Mouse (Mus musculus): ENCODE data around the gene Smyd1. TPM values are rescaled to one million over a fixed set of nuclear protein-coding genes. Genes with fewer than 3 reads are reported as not detected.

Gene Smyd1
- polyA plus RNA-seq, 1 experiment, result 5.0 TPM

- WGBS, result 95% methylated on average over 1 of the region's 1 CpGs
- H3K27ac ChIP-seq (ENCODE audit: insufficient read depth, low read length), result no peak overlapping the region
- H3K4me1 ChIP-seq (ENCODE audit: control insufficient read depth, insufficient read depth, low read length), result no peaks in the 10 kb centered on the region
- TF ChIP-seq CTCF (IDR thresholded peaks at IDR 0.05; ENCODE audit: borderline replicate concordance, insufficient read depth, low read depth, low read length) (no peak), POLR2A (IDR thresholded peaks at IDR 0.05; ENCODE audit: borderline replicate concordance, insufficient read depth, low read length) (no peak)
- no peaks in the 10 kb centered on the region for H3K27me3 ChIP-seq (ENCODE audit: control insufficient read depth, insufficient read depth, low read length)
- H3K4me3 ChIP-seq (replicated peaks; ENCODE audit: insufficient read depth, low read depth, low read length), result no peak overlapping the region
- DNase-seq, result no peak
Measured at GRCm38 (mm10) chr6:71180596-71180995, 141.4 kb downstream of the Smyd1 start.

- WGBS, result 85% methylated on average over 10 of the region's 10 CpGs
- H3K4me3 ChIP-seq (replicated peaks; ENCODE audit: insufficient read depth, low read depth, low read length), result no peak overlapping the region
- no peaks in the 10 kb centered on the region for H3K4me1 ChIP-seq (ENCODE audit: control insufficient read depth, insufficient read depth, low read length)
- DNase-seq, result no peak
- no peak overlapping the region for H3K27ac ChIP-seq (ENCODE audit: insufficient read depth, low read length)
- no peaks in the 10 kb centered on the region for H3K27me3 ChIP-seq (ENCODE audit: control insufficient read depth, insufficient read depth, low read length)
- TF ChIP-seq POLR2A (IDR thresholded peaks at IDR 0.05; ENCODE audit: borderline replicate concordance, insufficient read depth, low read length) (no peak), CTCF (IDR thresholded peaks at IDR 0.05; ENCODE audit: borderline replicate concordance, insufficient read depth, low read depth, low read length) (no peak)
Measured at GRCm38 (mm10) chr6:71172812-71173580, 149.0 kb downstream of the Smyd1 start.

GRCm38 (mm10) chr6:71166551-71167169 is 155.4 kb downstream of the Smyd1 start:
- Histone ChIP-seq H3K27me3 (ENCODE audit: control insufficient read depth, insufficient read depth, low read length) (no peaks in the 10 kb centered on the region), H3K27ac (ENCODE audit: insufficient read depth, low read length) (no peak overlapping the region), H3K4me3 (replicated peaks; ENCODE audit: insufficient read depth, low read depth, low read length) (no peak overlapping the region), H3K4me1 (ENCODE audit: control insufficient read depth, insufficient read depth, low read length) (no peaks in the 10 kb centered on the region)
- peak; percentile 32 to 49 for DNase-seq
- WGBS, result 38% methylated on average over 6 of the region's 6 CpGs
- TF ChIP-seq CTCF (IDR thresholded peaks at IDR 0.05; ENCODE audit: borderline replicate concordance, insufficient read depth, low read depth, low read length) (peak; percentile 34; the same call in 1 of the 2 replicates), POLR2A (IDR thresholded peaks at IDR 0.05; ENCODE audit: borderline replicate concordance, insufficient read depth, low read length) (no peak)

GRCm38 (mm10) chr6:71164394-71164793 is 157.6 kb downstream of the Smyd1 start:
- no peak overlapping the region for H3K27ac ChIP-seq (ENCODE audit: insufficient read depth, low read length)
- H3K4me3 ChIP-seq (replicated peaks; ENCODE audit: insufficient read depth, low read depth, low read length), result no peak overlapping the region
- H3K4me1 ChIP-seq (ENCODE audit: control insufficient read depth, insufficient read depth, low read length), result no peaks in the 10 kb centered on the region
- H3K27me3 ChIP-seq (ENCODE audit: control insufficient read depth, insufficient read depth, low read length), result no peaks in the 10 kb centered on the region
- 44% methylated on average over 6 of the region's 6 CpGs for WGBS
- no peak for TF ChIP-seq CTCF (IDR thresholded peaks at IDR 0.05; ENCODE audit: borderline replicate concordance, insufficient read depth, low read depth, low read length)
- no peak for TF ChIP-seq POLR2A (IDR thresholded peaks at IDR 0.05; ENCODE audit: borderline replicate concordance, insufficient read depth, low read length)
- no peak for DNase-seq

Other genes starting within 250 kb of the Smyd1 start
- 6.5 and 6.6 TPM in 2 replicates for gene Thnsl2, start 177.8 kb downstream of the Smyd1 start, polyA plus RNA-seq (2012; rRNA removed)
- gene Fabp1, start 122.4 kb downstream of the Smyd1 start, polyA plus RNA-seq (2012; rRNA removed), result not detected in 2 replicates
- gene Krcc1, start 50.6 kb downstream of the Smyd1 start, polyA plus RNA-seq (2012; rRNA removed), result 19.3 and 20.5 TPM in 2 replicates
- gene Cd8b1, start 555 bp upstream of the Smyd1 start, polyA plus RNA-seq (2012; rRNA removed), result not detected in 2 replicates
- 0.03 TPM in 1 of 2 replicates, not detected in the other for gene Cd8a, start 51.2 kb upstream of the Smyd1 start, polyA plus RNA-seq (2012; rRNA removed)
- 110 and 113 TPM in 2 replicates for gene Rmnd5a, start 118.4 kb upstream of the Smyd1 start, polyA plus RNA-seq (2012; rRNA removed)
- 40.2 and 40.6 TPM in 2 replicates for gene Rnf103, start 171.7 kb upstream of the Smyd1 start, polyA plus RNA-seq (2012; rRNA removed)
- gene Chmp3, start 221.6 kb upstream of the Smyd1 start, polyA plus RNA-seq (2012; rRNA removed), result 115 and 125 TPM in 2 replicates

Data from cerebellum, adult 2 months (tissue).